In genomic region chrX:9200380-9200917, GRCm38 (mm10) we compare ENCODE assay signal across 8 mouse cellular contexts. TPM values are rescaled to one million over a fixed set of nuclear protein-coding genes. Genes with fewer than 3 reads are reported as not detected.
A peak's percentile ranks its signal among the peaks of the same experiment; 100 is the strongest.
DNase-seq lines count a peak whose midpoint lies in the region; ATAC-seq and TF ChIP-seq lines count a peak whose summit lies in the region.

No protein-coding gene starts in this region.

- intact Hi-C loops in gastrocnemius, postnatal 14 days (cut with DNase I; ENCODE audit: low total_unique reads) = no loop called here

- peaks cover 27% of the 10 kb centered on the region for H3K27me3 ChIP-seq in megakaryocyte, embryonic 14.5 days (replicated peaks)

- DNase-seq in cerebellum, adult 9-11 months = peak; percentile 81
- DNase-seq in gastrocnemius, postnatal 14 days = peak; percentile 9
- DNase-seq in kidney, adult 11 months = peak; percentile 35
- peak; percentile 4 for DNase-seq in lung, adult 2 months
- DNase-seq in ovary, adult 18-20 months (ENCODE audit: low spot score) = peak; percentile 25
- peak; percentile 1 for DNase-seq in yolk sac, embryonic 10.5 days (ENCODE audit: low spot score)

- peaks cover 12% of the 10 kb centered on the region for H3K9me3 ChIP-seq in megakaryocyte, embryonic 14.5 days

- ATAC-seq in megakaryocyte, adult 5-6 weeks (ENCODE audit: poor library complexity, severe bottlenecking) = no peak; the same call in 1 of the 2 replicates

- no peak for TF ChIP-seq CTCF in lung, adult 2 months (IDR thresholded peaks at IDR 0.05; ENCODE audit: insufficient read depth, low read length)

- no peaks in the 10 kb centered on the region for H3K36me3 ChIP-seq in megakaryocyte, embryonic 14.5 days (replicated peaks; ENCODE audit: low read length)

- H3K4me3 ChIP-seq in megakaryocyte, embryonic 14.5 days (replicated peaks) = peak overlapping the region; percentile 93
- peak overlapping the region; percentile 42 for H3K4me3 ChIP-seq in lung, adult 2 months (replicated peaks; ENCODE audit: extremely low read depth, low read depth, low read length)

- H3K4me1 ChIP-seq in megakaryocyte, embryonic 14.5 days = peaks cover 17% of the 10 kb centered on the region
- peaks cover 3% of the 10 kb centered on the region; the same call in 1 of the 2 replicates for H3K4me1 ChIP-seq in lung, adult 2 months (ENCODE audit: control insufficient read depth, insufficient read depth, low read length)

- TF ChIP-seq POLR2A in lung, adult 2 months (IDR thresholded peaks at IDR 0.05; ENCODE audit: borderline replicate concordance, extremely low read depth, low read depth, low read length) = no peak

- WGBS in lung, adult 2 months = 33% methylated on average over 70 of the region's 72 CpGs

RNA-seq across cellular contexts. Expression of gene Lancl3, which starts 0.7 kb away (rescaled TPM):
- polyA plus RNA-seq in megakaryocyte, embryonic 14.5 days (2012; ENCODE audit: insufficient read depth, low replicate concordance) = 0.07 and 0.41 TPM in 2 replicates
- not detected in 2 replicates for total RNA-seq in megakaryocyte, adult 5-6 weeks (2015)
- 0.16 TPM in 1 of 2 replicates, not detected in the other for total RNA-seq in megakaryocyte, adult 5-6 weeks (2017)
- under 1 TPM; 0.18 to 0.60 TPM for total RNA-seq in gastrocnemius, postnatal 14 days (2021)
- 0.27 and 0.28 TPM in 2 replicates for polyA plus RNA-seq in lung, adult 2 months (2012; rRNA removed)

RNA-seq across cellular contexts. Expression of gene Gm14862, which starts 56.2 kb away (rescaled TPM):
- not detected in 2 replicates for polyA plus RNA-seq in megakaryocyte, embryonic 14.5 days (2012; ENCODE audit: insufficient read depth, low replicate concordance)
- not detected in 2 replicates for total RNA-seq in megakaryocyte, adult 5-6 weeks (2015)
- total RNA-seq in megakaryocyte, adult 5-6 weeks (2017) = not detected in 2 replicates
- total RNA-seq in gastrocnemius, postnatal 14 days (2021) = not detected
- not detected in 2 replicates for polyA plus RNA-seq in lung, adult 2 months (2012; rRNA removed)

Comparison
In these comparisons a context has a peak if more than half of its experiments do, and no peak if none do; other contexts are left out.
1. DNase-seq: peak in every context shown above with its lines; median percentile 81 in cerebellum, adult 9-11 months; 35 in kidney, adult 11 months; 25 in ovary, adult 18-20 months; 9 in gastrocnemius, postnatal 14 days; 4 in lung, adult 2 months; 1 in yolk sac, embryonic 10.5 days.